Mouse (Mus musculus) forebrain, embryonic 15.5 days (tissue): ENCODE data around the gene Capn11. TPM values are rescaled to one million over a fixed set of nuclear protein-coding genes. Genes with fewer than 3 reads are reported as not detected.
"Not testable (repeated sequence)": the region's sequence is repeated elsewhere in the genome, so short reads cannot be mapped to it uniquely, and the experiment has no call there.

Experiments
- ATAC-seq: fragments of 200-750 bp; cut with Nextera tagmentation; replicated peaks from 2 replicates; pipeline ENCODE4 v1.8.0; 2017; ENCODE audit warnings: mild to moderate bottlenecking, moderate TSS enrichment, moderate library complexity
- H3K27ac ChIP-seq: fragments of 300-500 bp; sonication (generic); replicated peaks from 2 replicates; pipeline ENCODE4 v1.5.1; 2015; ENCODE audit warnings: mild to moderate bottlenecking, inconsistent platforms
- H3K27me3 ChIP-seq: fragments of 300-500 bp; sonication (generic); 2 replicates; pipeline ENCODE4 v1.6.1; 2015; ENCODE audit warnings: inconsistent platforms
- H3K36me3 ChIP-seq: fragments of 300-500 bp; sonication (generic); 2 replicates; pipeline ENCODE4 v1.6.1; 2015; ENCODE audit warnings: mild to moderate bottlenecking, inconsistent platforms
- H3K4me1 ChIP-seq: fragments of 300-500 bp; sonication (generic); 2 replicates; pipeline ENCODE4 v1.6.1; 2015; ENCODE audit warnings: inconsistent platforms
- H3K4me2 ChIP-seq: fragments of 300-500 bp; sonication (generic); replicated peaks from 2 replicates; pipeline ENCODE4 v1.6.1; 2015; ENCODE audit warnings: mild to moderate bottlenecking, inconsistent platforms
- H3K4me3 ChIP-seq: fragments of 300-500 bp; sonication (generic); 2 replicates; pipeline ENCODE4 v1.5.1; 2015; ENCODE audit warnings: mild to moderate bottlenecking, inconsistent platforms
- H3K9ac ChIP-seq: fragments of 300-500 bp; sonication (generic); replicated peaks from 2 replicates; pipeline ENCODE4 v1.6.1; 2015; ENCODE audit warnings: mild to moderate bottlenecking, inconsistent platforms
- H3K9me3 ChIP-seq: fragments of 300-500 bp; sonication (generic); 2 replicates; pipeline ENCODE4 v1.6.1; 2016; ENCODE audit warnings: inconsistent platforms
- WGBS: fragments of 180-500 bp; shearing (Covaris S2); methylation state at CpG from one replicate; pipeline ENCODE4 v1.1.7; 2015; ENCODE audit warnings: mixed read lengths; 5-methylcytosine and 5-hydroxymethylcytosine counted together
- polyA plus RNA-seq: library from polyadenylated mRNA; unstranded; fragments of >200 nt; fragmentation: Nextera tagmentation; extraction: Ambion mirVana; gene quantifications from 2 replicates; pipeline ENCODE4 v1.2.1, GENCODE M21; 2015

The Capn11 gene
- polyA plus RNA-seq, 1 experiment from 2014 or later: 0.83 TPM

GRCm38 (mm10) chr17:45638596-45639295, 20.4 kb downstream of the Capn11 start:
- H3K4me3 ChIP-seq: no peak overlapping the region
- H3K27ac ChIP-seq: no peak overlapping the region
- 81% methylated on average over 16 of the region's 16 CpGs for WGBS
- no peak overlapping the region for H3K4me2 ChIP-seq
- ATAC-seq: no peak
- H3K4me1 ChIP-seq: no peaks in the 10 kb centered on the region
- no peak overlapping the region for H3K9ac ChIP-seq
- no peaks in the 10 kb centered on the region for H3K36me3 ChIP-seq
- no peaks in the 10 kb centered on the region for H3K9me3 ChIP-seq
- no peaks in the 10 kb centered on the region for H3K27me3 ChIP-seq

GRCm38 (mm10) chr17:45634033-45634432, 25.1 kb downstream of the Capn11 start:
- Histone ChIP-seq H3K4me2 (no peak overlapping the region), H3K27ac (no peak overlapping the region), H3K9me3 (no peaks in the 10 kb centered on the region), H3K36me3 (no peaks in the 10 kb centered on the region), H3K4me3 (no peak overlapping the region), H3K4me1 (peaks cover 15% of the 10 kb centered on the region), H3K27me3 (no peaks in the 10 kb centered on the region), H3K9ac (no peak overlapping the region)
- WGBS: 83% methylated on average over 5 of the region's 5 CpGs
- ATAC-seq: no peak

GRCm38 (mm10) chr17:45631940-45632339, 27.2 kb downstream of the Capn11 start:
- H3K27ac ChIP-seq: no peak overlapping the region
- no peak overlapping the region for H3K4me3 ChIP-seq
- no peak for ATAC-seq
- H3K4me2 ChIP-seq: no peak overlapping the region
- H3K36me3 ChIP-seq: no peaks in the 10 kb centered on the region
- WGBS: 81% methylated on average over 6 of the region's 6 CpGs
- H3K9me3 ChIP-seq: no peaks in the 10 kb centered on the region
- peaks cover 15% of the 10 kb centered on the region for H3K4me1 ChIP-seq
- no peak overlapping the region for H3K9ac ChIP-seq
- no peaks in the 10 kb centered on the region for H3K27me3 ChIP-seq

GRCm38 (mm10) chr17:45630992-45631391, 28.1 kb downstream of the Capn11 start:
- H3K36me3 ChIP-seq: no peaks in the 10 kb centered on the region
- H3K9ac ChIP-seq: no peak overlapping the region
- no peak; the same call in 1 of the 2 replicates for ATAC-seq
- H3K4me2 ChIP-seq: peak overlapping the region; percentile 83
- no peak overlapping the region for H3K4me3 ChIP-seq
- H3K9me3 ChIP-seq: no peaks in the 10 kb centered on the region
- WGBS: 49% methylated on average over 3 of the region's 3 CpGs
- peak overlapping the region; percentile 82; the same call in 1 of the 2 replicates for H3K27ac ChIP-seq
- no peaks in the 10 kb centered on the region for H3K27me3 ChIP-seq
- H3K4me1 ChIP-seq: peaks cover 19% of the 10 kb centered on the region

GRCm38 (mm10) chr17:45629861-45630694, 29.0 kb downstream of the Capn11 start:
- H3K36me3 ChIP-seq: no peaks in the 10 kb centered on the region
- H3K9ac ChIP-seq: peak overlapping the region; percentile 62
- ATAC-seq: peak; percentile 80
- 2% methylated on average over 34 of the region's 34 CpGs for WGBS
- no peaks in the 10 kb centered on the region for H3K27me3 ChIP-seq
- H3K27ac ChIP-seq: peak overlapping the region; percentile 82
- H3K4me1 ChIP-seq: peaks cover 19% of the 10 kb centered on the region
- peak overlapping the region; percentile 83 for H3K4me2 ChIP-seq
- H3K4me3 ChIP-seq: peak overlapping the region; percentile 49
- no peaks in the 10 kb centered on the region for H3K9me3 ChIP-seq

- Histone ChIP-seq H3K4me1 (peaks cover 19% of the 10 kb centered on the region), H3K9me3 (no peaks in the 10 kb centered on the region), H3K9ac (peak overlapping the region; percentile 62; the same call in 1 of the 2 replicates), H3K27ac (peak overlapping the region; percentile 82), H3K36me3 (no peaks in the 10 kb centered on the region), H3K4me2 (peak overlapping the region; percentile 83), H3K4me3 (peak overlapping the region; percentile 49), H3K27me3 (no peaks in the 10 kb centered on the region)
- WGBS: 74% methylated on average over 13 of the region's 13 CpGs
- peak; percentile 25; the same call in 1 of the 2 replicates for ATAC-seq
These were observed 30.0 kb downstream of the Capn11 start for GRCm38 (mm10) chr17:45628885-45629855.

GRCm38 (mm10) chr17:45628160-45628559, 31.0 kb downstream of the Capn11 start:
- Histone ChIP-seq H3K4me3 (no peak overlapping the region), H3K27me3 (no peaks in the 10 kb centered on the region), H3K4me1 (peaks cover 19% of the 10 kb centered on the region), H3K9ac (no peak overlapping the region), H3K36me3 (no peaks in the 10 kb centered on the region), H3K27ac (no peak overlapping the region), H3K9me3 (no peaks in the 10 kb centered on the region), H3K4me2 (no peak overlapping the region)
- 26% methylated on average over 3 of the region's 3 CpGs for WGBS
- no peak for ATAC-seq

GRCm38 (mm10) chr17:45626577-45627134, 32.5 kb downstream of the Capn11 start:
- WGBS: 22% methylated on average over 15 of the region's 15 CpGs
- Histone ChIP-seq H3K4me2 (peak overlapping the region; percentile 35), H3K9me3 (no peaks in the 10 kb centered on the region), H3K4me3 (peak overlapping the region; percentile 16; the same call in 1 of the 2 replicates), H3K27ac (no peak overlapping the region), H3K4me1 (peaks cover 19% of the 10 kb centered on the region), H3K36me3 (no peaks in the 10 kb centered on the region), H3K27me3 (no peaks in the 10 kb centered on the region), H3K9ac (no peak overlapping the region)
- no peak for ATAC-seq

GRCm38 (mm10) chr17:45623425-45623824, 35.7 kb downstream of the Capn11 start:
- H3K9ac ChIP-seq, H3K36me3 ChIP-seq, H3K9me3 ChIP-seq, H3K4me2 ChIP-seq, ATAC-seq, H3K4me1 ChIP-seq, H3K27ac ChIP-seq, H3K4me3 ChIP-seq, H3K27me3 ChIP-seq: not testable (repeated sequence)
- WGBS: 93% methylated on average over 8 of the region's 8 CpGs

- Histone ChIP-seq H3K36me3 (no peaks in the 10 kb centered on the region), H3K9ac (no peak overlapping the region), H3K4me1 (peaks cover 3% of the 10 kb centered on the region; the same call in 1 of the 2 replicates), H3K4me3 (no peak overlapping the region), H3K27ac (peak overlapping the region; percentile 48; the same call in 1 of the 2 replicates), H3K9me3 (no peaks in the 10 kb centered on the region), H3K27me3 (no peaks in the 10 kb centered on the region), H3K4me2 (peak overlapping the region; percentile 3; the same call in 1 of the 2 replicates)
- no peak for ATAC-seq
- 36% methylated on average over 20 of the region's 20 CpGs for WGBS
These were observed 39.5 kb downstream of the Capn11 start for GRCm38 (mm10) chr17:45619386-45620256.
